Mouse (Mus musculus) colon, adult 2 months (tissue): ENCODE data around the gene Pkn2. TPM values are rescaled to one million over a fixed set of nuclear protein-coding genes. Genes with fewer than 3 reads are reported as not detected.

Experiments used
- polyA plus RNA-seq: library from polyadenylated mRNA; depleted of rRNA; stranded (reverse); fragments of >200 nt; gene quantifications from 2 replicates; pipeline ENCODE4 v1.2.3, GENCODE M21; 2012; rRNA removed

The Pkn2 gene
- 29.6 and 44.4 TPM in 2 replicates for polyA plus RNA-seq

DNA sequence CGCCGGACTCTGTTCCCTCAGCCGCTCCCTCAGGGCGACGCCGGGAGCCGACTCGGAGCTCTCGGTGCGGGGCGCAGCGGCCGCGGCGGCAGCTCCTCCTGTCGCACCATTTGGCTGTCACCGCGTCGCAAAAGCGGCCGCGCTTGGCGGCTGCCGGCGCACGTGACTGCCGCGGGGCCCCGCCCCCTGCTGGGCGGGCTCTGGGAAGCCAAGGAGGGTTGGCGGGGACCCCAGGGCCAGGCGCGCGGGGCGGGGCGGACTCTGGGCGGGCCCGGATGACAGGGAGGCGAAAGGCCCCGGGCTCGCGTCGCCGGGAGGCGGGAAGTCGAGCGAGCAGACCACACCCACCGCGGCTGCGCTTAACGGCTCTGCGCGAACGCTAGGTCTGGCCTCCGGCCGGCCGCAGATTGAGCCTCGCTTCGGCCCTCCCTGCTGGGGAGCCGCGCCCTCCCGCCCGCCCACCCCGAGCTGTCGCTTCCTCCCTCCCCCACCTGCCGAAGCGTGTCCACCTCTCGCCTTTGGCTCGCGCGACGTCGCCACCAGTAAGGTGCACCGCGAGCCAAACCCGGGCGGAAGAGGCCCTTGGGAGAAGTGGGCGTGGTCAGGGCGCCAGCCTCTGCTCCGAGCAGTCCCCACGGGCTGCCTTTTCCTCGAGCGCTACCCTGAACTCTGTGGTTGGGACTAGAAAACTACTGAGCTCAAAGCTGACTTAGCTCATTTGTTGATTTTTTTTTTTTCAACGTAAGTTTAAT is at the start of gene Pkn2:
Gene Pkn2 (minus strand): TSS at position 133 of the 752 bp plus-strand sequence.

GRCm38 (mm10) chr3:142764995-142765777 is 116.6 kb downstream of the Pkn2 start, which contains the start of gene Gtf2b:
TSS of gene Gtf2b (plus strand) at chr3:142765045.

Other genes starting within 250 kb of the Pkn2 start
- 1.1 and 1.2 TPM in 2 replicates for gene Kyat3, start 181.0 kb downstream of the Pkn2 start, polyA plus RNA-seq
- gene Gtf2b, start 117.0 kb downstream of the Pkn2 start, polyA plus RNA-seq: 10.6 and 13.9 TPM in 2 replicates